Mouse (Mus musculus) urinary bladder, postnatal 10 days (tissue): ENCODE data around the gene Nap1l5.

Experiments
- DNase-seq: peaks from one replicate; pipeline ENCODE4 v3.0.0; 2022; ENCODE audit warnings: low spot score

Gene Nap1l5

DNA sequence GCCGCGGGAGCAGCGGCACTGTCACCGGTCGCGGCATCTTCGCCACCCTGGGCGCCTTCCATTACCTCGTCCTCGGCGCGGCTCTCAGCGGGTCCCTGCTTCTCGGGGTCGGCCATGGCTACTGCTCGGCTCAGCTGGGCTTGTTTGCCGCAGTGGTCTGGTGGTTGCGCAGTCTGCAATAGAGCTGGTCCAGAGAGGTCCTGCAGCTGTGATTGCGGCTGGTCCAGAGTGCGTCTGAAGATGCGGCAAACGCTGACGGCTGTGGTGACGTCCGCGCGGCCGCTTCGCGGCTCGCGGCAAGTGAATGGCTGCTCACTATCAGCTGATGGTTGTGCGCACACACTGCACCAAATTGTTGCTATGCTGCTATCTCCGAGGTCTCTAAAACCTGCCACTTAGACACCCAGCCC lies at the start of gene Nap1l5:
Nap1l5 (minus strand) TSS at position 225 of the 410 bp plus-strand sequence.
- no peak for DNase-seq

DNA sequence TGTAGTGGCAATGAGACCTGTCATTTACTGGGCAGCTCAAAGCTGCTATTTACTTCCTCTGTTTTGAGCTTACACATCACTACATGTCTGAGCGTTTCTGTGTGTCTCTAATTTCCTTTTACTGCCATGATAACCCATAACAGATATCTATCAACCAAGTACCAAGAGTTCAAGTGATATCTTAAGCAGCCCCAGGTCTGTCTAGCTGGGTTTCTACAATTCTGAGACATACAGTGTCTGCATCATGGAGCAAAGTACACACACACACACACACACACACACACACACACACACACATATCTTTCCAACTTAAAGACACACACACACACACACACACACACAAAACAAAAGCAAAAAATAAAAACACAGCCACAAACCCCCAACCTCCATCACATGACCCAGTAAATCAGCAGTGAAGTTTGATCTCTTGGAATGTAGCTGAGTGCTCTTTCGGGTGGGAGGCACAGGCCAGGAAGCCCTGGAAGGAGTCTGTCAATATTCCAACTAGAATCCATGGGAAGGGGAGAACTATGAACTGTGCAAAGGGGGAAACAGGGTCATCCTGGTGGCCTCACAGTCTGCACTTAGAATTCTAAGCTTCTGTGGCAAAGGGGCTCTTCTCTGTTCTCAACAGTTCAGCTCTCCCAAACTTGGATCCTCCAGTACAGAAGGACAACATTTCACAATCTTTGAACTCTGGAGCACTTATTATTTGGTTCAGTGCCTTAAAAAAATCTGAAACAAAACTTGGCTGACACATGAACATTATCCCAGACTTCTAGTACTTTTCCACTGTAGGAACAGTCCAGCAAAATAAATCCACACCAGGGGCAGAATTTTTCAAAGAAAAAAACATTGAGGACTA lies 44.5 kb upstream of the Nap1l5 start:
- DNase-seq: no peak

- DNase-seq: no peak
These were observed 43.5 kb upstream of the Nap1l5 start for GRCm38 (mm10) chr6:58950410-58950809.

DNA sequence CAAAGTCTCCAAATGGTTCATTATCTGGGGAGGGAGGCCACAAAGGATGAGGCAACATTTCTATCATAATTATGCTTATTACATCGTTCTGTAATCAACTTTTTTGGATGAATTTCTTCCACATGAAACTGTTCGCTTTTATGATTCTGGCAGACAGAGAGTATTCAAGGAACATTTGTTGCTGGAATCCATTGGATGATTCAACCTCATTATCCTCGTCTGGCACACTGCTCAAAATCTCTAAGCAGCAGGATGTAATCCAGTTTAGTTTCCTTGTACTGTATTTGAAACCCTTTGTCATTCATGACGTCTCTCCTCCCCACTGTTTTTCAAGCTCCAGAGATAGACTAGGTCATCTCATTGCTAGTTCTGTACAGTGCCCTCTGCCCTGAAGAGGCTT lies 40.0 kb upstream of the Nap1l5 start:
- DNase-seq: no peak

DNA sequence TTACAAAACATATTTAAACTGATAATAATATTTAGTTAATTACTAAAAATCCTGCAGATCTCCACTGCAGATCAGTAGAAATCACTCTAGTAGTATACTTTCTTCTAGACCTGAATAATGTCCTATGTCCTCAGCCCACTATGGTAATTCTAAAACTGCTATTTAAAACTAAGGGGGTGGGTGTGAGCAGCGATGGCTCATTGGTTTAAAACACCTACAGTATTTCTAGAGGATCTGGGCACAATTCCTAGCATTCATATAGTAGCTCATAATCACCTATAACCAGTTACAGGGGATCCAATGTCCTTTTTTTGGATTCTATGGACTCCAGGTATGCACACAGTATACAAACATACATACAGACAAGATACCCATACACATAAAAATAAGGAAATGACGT lies 39.4 kb upstream of the Nap1l5 start:
- no peak for DNase-seq

DNA sequence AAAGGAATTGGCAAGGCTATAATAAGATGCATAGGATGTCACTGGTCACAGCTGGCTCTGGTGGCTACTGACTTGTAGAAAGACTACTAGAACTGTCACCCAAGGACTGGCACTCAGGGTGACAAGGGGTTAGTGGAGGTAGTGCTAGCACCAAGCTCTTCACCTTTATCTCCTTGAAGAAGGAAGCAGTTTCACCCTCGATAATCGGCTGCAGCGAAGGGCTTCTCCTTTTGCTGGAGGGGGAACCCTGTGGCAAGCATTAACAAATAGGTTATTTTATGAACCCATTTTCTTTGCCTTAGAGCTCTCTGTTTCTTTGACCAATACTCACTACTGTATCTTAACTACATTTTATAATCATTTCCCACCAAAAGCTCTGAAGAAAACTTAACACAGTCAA lies 37.1 kb upstream of the Nap1l5 start:
- DNase-seq: no peak

- DNase-seq: no peak
These were observed 35.4 kb upstream of the Nap1l5 start for GRCm38 (mm10) chr6:58942276-58942675.

DNA sequence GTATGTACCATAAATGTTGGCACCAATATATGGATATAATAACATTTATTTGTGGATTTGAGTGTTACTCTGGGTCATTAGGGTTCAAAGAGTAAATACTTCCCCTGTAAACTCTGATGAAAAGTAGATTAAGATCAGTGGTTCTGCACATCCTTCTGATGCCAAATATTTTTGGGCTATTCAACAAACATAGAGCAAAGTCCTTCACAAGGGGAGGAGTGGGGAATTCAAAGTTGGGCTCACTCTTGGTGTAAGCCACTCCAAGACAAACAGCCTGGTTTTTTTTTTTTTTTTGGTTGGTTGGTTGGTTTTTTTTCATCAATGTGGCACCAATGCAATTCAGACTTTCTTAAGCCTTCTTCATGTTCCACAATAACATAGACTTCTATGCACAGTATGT lies 30.9 kb upstream of the Nap1l5 start:
- DNase-seq: no peak

GRCm38 (mm10) chr6:58934144-58934543 lies 27.3 kb upstream of the Nap1l5 start:
- DNase-seq: no peak

DNA sequence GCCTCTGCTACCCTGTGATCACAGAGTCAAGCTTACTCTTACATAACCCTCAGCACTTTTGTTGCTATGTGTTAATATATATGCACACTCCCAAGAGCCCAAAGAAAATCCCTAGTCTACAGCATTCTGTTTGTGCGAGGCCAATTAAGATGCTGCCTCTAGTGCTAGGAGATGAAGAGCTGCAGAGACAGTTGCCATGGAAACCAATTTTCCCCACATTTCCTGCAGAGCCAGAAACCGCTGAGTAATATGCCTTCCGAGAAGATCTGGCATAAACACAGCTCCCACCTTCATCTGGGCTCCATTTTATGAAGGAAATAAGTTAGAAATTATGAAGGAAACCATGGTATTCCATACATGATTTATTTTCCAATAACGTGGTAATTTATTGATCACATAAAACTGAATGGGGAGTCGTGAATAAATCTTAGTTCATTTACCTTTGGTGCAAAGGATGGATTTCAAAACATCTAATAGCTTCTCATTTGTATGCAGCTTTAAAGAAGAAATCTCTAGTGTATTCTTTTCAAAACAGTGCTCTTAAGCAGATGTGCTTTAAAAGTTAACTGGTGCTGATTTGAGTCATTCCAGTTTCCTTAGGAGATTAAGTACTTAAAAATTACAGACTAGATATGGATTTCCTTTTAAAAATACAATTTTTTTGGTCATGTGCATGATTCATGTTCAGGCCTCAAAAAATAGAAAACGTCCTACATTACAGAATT lies 26.5 kb upstream of the Nap1l5 start:
- no peak for DNase-seq

DNA sequence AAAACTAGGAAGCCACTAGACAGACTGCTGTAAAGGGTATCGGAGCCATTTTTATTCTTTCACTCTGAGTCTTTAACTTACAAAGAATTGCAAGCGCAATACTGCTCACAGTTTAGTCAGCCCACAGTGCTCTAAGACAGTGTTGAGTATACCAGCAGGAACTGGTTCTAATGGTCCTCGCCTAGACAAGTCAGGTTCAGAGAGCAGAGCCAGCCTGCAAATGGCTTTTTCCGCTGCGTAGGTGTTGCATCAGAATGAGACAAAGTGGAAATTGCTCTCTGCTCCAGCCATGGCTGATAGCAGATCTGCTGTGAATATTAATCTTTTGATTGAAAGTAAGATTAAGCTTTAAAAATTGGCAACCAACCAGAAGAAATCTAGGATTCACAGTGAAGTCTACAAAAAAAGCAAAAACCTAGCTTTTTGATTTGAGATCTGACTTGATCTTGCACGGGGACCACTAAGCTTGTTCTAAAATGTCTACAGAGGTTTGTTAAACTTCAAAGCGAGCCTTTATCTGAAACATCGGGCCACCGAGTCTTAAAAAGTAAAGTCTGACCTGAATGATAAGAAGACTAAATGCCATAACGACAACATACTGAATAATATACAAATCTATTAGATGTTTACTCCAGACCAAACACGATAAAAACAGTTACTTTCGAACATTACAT lies 25.8 kb upstream of the Nap1l5 start:
- no peak for DNase-seq

GRCm38 (mm10) chr6:58931149-58931548 lies 24.3 kb upstream of the Nap1l5 start:
- no peak for DNase-seq

GRCm38 (mm10) chr6:58929911-58930431 lies 23.1 kb upstream of the Nap1l5 start:
- DNase-seq: no peak

- DNase-seq: no peak
These were observed 21.0 kb upstream of the Nap1l5 start for GRCm38 (mm10) chr6:58927881-58928280.

- DNase-seq: no peak
These were observed 15.6 kb upstream of the Nap1l5 start for GRCm38 (mm10) chr6:58922511-58922910.

- no peak for DNase-seq
These were observed 14.7 kb upstream of the Nap1l5 start for GRCm38 (mm10) chr6:58921623-58922022.

GRCm38 (mm10) chr6:58920735-58921134 lies 13.9 kb upstream of the Nap1l5 start:
- DNase-seq: no peak

DNA sequence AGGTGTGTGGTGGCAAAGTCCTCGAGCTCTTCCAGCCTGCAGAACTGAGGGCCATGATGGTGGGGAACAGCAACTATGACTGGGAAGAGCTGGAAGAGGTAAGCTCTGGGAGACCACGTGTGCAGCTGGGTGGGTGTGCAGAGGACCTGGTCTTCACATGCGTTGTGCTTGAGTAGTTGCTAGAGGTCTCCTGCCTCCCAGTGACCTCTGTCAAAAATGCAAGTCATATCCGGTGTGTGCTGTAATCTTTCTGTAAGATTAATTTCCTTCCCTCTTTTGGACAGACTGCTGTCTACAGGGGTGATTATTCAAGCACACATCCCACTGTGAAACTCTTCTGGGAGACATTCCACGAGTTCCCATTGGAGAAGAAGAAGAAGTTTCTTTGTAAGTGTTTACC lies 9.6 kb upstream of the Nap1l5 start:
- DNase-seq: no peak

GRCm38 (mm10) chr6:58913971-58914370 lies 7.1 kb upstream of the Nap1l5 start:
- DNase-seq: no peak

- DNase-seq: no peak
These were observed 6.7 kb upstream of the Nap1l5 start for GRCm38 (mm10) chr6:58913551-58913950.

- no peak for DNase-seq
These were observed 6.0 kb upstream of the Nap1l5 start for GRCm38 (mm10) chr6:58912842-58913241.

- no peak for DNase-seq
These were observed 915 bp upstream of the Nap1l5 start for GRCm38 (mm10) chr6:58907791-58908190.

DNA sequence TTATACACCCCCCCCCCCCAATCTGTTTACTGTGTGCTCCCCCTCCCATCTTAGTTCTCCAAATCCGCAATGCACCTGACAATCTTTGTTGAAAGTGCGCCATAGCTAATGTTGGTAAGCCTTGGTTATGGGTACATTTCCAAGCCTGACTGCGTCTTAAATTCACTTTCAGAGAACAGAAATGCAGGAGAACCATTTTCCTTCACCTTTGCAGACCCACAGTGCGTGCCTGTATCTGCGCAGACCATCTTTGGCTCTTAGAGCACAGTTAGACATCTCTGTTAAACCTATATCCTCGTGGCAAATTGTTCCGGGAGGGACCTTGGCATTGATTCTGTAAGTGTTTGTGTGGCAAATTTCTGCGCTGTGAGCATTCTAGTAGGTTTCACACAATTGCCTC lies 460 bp upstream of the Nap1l5 start:
- DNase-seq: no peak
